Mouse (Mus musculus): ENCODE results near the gene Gmip. TPM values are rescaled to one million over a fixed set of nuclear protein-coding genes. Genes with fewer than 3 reads are reported as not detected.

Gene Gmip
- total RNA-seq, 2 experiments from 2014 or later = 4.9 to 5.5 TPM

- intact Hi-C loops (cut with DNase I) = no loop called here
- no peak for DNase-seq (ENCODE audit: low spot score)
Observed at GRCm38 (mm10) chr8:69801796-69802195, 6.7 kb upstream of the Gmip start.

- no peak for DNase-seq (ENCODE audit: low spot score)
- intact Hi-C loops (cut with DNase I) = no loop called here
Observed at GRCm38 (mm10) chr8:69802216-69802615, 6.3 kb upstream of the Gmip start.

GRCm38 (mm10) chr8:69803366-69803765 lies 5.1 kb upstream of the Gmip start:
- DNase-seq (ENCODE audit: low spot score) = no peak
- intact Hi-C loops (cut with DNase I) = no loop called here

- intact Hi-C loops (cut with DNase I) = no loop called here
Observed at GRCm38 (mm10) chr8:69804537-69804936, 3.9 kb upstream of the Gmip start.

GRCm38 (mm10) chr8:69805086-69805485 lies 3.4 kb upstream of the Gmip start:
- no peak for DNase-seq (ENCODE audit: low spot score)
- intact Hi-C loops (cut with DNase I) = no loop called here

More at GRCm38 (mm10) chr8:69804537-69804936, 3.9 kb upstream of the Gmip start:
- no peak for DNase-seq (ENCODE audit: low spot score)

- DNase-seq (ENCODE audit: low spot score) = no peak
- intact Hi-C loops (cut with DNase I) = no loop called here
Observed at GRCm38 (mm10) chr8:69805491-69805890, 3.0 kb upstream of the Gmip start.

GRCm38 (mm10) chr8:69807236-69807635 lies 1.2 kb upstream of the Gmip start:
- intact Hi-C loops (cut with DNase I) = no loop called here
- DNase-seq (ENCODE audit: low spot score) = no peak

DNA sequence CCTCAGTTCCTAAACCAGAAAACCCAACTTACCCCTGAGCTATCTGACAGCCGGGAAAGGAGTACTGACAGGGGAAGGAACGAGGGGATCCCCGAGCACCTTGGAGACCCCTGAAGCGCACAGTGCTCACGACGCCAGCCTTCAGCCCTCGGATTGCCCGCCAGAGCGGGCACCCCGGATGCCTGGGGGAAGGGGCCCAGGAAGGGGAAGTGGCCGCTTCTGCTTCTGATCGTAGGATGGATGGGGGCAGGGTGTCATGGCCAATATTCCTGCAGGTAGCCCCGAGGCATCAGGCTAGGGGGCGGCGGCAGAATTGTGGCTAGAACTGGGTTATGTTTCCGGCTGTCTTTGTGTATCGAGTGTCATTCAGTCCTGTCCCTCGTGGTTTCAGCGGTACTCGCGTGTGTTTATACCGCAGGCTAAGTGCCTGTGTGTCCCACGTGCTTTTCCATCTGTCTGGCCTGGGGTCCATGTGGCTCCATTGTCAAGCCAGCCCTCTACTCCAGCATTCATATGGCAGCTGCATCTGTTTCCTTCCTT lies 455 bp downstream of the Gmip start:
- intact Hi-C loops (cut with DNase I) = no loop called here
- no peak for DNase-seq (ENCODE audit: low spot score)

DNA sequence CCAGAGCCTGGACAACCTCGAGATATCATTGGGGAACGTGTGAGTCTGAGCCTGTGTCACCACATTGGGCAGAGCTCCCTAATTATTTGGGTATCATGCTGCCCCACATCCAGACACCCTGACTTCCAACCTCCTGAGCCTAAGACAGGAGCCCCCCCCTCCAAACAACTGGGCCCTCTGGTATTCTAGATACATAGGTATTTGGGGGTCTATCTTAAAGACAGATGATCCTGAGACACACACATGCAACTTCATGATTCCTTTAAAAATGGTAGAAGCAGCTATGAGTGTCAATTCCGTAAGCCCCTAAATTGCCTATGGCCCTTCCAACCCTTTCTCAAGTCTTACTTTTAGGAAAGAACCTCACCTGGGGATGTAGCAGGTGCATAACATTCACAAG lies 1.3 kb downstream of the Gmip start:
- DNase-seq (ENCODE audit: low spot score) = no peak
- intact Hi-C loops (cut with DNase I) = no loop called here

DNA sequence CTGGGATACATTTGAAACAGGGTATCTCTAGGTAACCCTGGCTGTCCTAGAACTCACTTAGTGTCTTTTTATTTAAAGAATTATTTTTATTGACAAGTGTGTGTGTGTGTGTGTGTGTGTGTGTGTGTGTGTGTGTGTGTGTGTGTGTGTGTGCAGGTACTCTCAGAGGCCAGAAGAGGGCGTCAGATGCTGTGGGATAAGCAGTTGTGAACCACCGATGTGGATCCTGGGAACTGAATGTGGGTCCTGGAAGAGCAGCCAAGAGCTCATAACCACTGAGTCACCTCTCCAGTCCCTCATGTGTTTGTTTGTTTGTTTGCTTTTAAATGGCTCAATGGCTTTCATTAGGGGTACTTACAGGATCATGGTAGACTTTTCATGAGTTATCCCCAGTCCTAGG lies 6.4 kb downstream of the Gmip start:
- DNase-seq (ENCODE audit: low spot score) = no peak
- intact Hi-C loops (cut with DNase I) = no loop called here

DNA sequence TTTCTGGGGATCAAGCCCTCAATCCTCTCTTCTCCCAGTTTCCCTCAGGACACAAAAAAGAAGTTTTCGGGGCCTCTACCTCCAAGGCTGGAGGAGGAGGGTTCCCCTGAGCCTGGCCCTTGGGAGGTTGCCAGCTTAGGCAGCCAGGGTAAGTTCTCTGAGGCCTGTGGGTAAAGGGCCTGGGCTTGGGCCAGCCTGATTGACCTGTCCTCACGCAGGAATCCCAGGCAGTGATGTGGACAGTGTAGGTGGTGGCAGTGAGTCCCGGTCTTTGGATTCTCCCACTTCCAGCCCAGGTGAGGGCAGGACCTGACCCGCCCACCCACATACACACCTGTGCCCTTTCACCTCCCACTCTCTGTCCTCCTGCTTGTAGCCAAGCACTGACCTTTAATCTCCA lies 6.9 kb downstream of the Gmip start:
- intact Hi-C loops (cut with DNase I) = no loop called here
- DNase-seq (ENCODE audit: low spot score) = no peak

DNA sequence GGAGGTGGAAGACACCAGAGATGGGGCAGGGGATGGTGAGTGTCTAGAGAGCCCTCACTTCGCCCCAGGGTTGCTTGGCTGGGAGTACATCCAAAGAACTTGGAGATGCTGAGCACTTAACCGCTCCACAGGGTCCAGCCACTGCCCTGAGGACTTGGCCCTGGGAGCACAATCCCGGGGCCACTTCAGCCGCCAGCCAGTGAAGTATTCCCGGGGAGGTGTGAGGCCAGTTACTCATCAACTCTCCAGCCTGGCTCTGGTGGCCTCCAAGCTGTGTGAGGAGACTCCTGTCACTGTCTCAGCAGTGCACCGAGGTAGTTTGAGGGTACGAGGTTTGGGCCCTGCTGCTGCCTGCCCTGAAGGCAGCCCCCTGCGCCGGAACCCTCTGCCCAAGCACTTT lies 12.0 kb downstream of the Gmip start:
- DNase-seq (ENCODE audit: low spot score) = no peak
- intact Hi-C loops (cut with DNase I) = no loop called here

DNA sequence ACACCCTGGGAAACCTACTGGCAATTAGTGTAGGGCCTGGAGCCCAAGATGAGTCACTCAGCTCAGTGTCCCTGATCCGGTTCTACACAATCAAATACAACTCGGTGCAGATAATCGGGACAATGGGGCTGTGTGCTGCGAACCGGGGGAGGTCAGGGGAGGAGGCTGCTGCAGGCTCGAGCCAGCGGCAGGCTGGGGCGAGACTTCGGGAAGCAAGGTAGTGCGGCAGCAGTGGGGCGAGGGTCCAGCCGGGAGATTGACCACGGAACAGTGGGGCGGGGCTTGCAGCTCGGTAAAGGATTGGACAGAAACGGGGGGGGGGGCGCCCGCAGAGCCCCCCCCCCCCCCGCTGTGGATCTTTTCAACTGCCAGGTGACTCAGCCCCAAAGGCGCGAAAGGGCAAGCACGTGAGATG lies 13.5 kb downstream of the Gmip start:
- no peak for DNase-seq (ENCODE audit: low spot score)
- intact Hi-C loops (cut with DNase I) = no loop called here

GRCm38 (mm10) chr8:69822386-69823191 lies 14.1 kb downstream of the Gmip start, which contains the start of gene Lpar2:
Lpar2 (plus strand) TSS chr8:69822429.
- DNase-seq (ENCODE audit: low spot score) = no peak
- intact Hi-C loops (cut with DNase I) = no loop called here

DNA sequence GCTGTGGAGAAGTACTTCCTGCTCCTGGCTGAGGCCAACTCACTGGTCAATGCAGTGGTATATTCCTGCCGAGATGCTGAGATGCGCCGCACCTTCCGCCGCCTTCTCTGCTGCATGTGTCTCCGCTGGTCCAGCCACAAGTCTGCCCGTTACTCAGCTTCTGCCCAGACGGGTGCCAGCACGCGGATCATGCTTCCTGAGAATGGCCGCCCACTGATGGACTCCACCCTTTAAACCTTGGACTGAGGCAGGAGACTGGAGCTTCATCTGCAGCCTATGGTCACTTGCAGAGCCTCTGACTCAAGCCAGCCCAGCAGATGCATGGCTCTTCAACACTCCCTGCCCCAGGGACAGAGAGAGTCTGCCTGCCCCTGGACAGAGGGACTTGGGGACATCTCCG lies 17.9 kb downstream of the Gmip start:
- intact Hi-C loops (cut with DNase I) = no loop called here
- no peak for DNase-seq (ENCODE audit: low spot score)

DNA sequence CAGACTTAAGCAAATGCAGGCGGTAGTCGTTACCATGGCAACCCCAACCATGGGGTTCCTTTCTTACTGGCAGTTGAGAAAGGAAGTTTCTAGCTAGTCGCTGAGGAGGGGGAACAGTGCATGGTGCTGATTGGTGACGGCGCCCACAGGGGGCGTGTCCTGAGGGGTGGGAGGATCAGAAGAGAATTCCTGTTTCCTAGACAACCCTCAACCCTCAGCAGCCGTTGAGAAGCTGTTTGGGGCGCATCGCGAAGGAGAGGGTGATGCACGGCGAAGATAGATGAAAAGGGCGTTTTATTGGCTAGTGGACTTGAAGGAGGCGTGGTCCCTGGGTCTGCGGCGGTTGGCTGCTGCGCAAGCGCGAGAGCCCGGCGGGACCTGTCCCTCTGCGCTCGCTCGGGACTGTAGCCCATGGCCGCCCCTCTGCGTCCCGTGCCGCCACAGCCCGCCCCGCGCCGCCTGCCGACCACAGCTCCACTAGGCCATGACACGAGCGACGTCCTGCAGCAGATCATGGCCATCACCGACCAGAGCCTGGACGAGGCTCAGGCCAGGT lies 23.9 kb downstream of the Gmip start, which contains the start of gene Pbx4:
TSS of gene Pbx4 (plus strand) at position 194 of the 556 bp plus-strand sequence.
- intact Hi-C loops (cut with DNase I) = no loop called here
- peak; percentile 71 for DNase-seq (ENCODE audit: low spot score)

DNA sequence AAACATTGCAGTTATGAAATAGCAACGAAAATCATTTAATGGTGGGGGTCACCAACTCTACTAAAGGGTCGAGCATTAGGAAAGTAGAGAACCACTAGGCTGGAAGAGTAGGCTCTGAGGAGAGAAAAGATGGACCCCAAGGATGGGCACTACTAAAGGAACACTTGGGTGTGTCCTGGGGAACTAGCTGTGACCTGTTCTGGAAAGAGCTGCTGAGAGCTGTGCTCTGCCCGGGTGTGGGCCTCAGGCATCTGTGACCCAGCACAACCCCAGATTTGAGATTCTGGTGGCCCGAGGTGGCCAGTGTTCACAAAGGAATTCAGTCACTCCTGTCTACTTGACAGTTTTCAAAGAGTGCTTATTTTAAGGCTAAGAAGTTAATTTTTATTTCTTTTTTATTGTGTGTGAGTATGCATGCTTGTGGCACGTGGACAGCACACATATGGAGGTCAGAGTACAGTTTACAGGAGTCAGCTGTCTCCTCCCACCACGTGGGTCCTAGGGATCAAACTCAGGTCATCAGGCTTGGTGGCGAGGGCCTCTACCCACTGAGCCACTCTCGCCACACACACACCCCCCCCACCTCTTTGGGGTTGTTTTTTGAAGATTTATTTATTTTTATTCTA lies 28.7 kb downstream of the Gmip start:
- DNase-seq (ENCODE audit: low spot score) = no peak
- intact Hi-C loops (cut with DNase I) = no loop called here

DNA sequence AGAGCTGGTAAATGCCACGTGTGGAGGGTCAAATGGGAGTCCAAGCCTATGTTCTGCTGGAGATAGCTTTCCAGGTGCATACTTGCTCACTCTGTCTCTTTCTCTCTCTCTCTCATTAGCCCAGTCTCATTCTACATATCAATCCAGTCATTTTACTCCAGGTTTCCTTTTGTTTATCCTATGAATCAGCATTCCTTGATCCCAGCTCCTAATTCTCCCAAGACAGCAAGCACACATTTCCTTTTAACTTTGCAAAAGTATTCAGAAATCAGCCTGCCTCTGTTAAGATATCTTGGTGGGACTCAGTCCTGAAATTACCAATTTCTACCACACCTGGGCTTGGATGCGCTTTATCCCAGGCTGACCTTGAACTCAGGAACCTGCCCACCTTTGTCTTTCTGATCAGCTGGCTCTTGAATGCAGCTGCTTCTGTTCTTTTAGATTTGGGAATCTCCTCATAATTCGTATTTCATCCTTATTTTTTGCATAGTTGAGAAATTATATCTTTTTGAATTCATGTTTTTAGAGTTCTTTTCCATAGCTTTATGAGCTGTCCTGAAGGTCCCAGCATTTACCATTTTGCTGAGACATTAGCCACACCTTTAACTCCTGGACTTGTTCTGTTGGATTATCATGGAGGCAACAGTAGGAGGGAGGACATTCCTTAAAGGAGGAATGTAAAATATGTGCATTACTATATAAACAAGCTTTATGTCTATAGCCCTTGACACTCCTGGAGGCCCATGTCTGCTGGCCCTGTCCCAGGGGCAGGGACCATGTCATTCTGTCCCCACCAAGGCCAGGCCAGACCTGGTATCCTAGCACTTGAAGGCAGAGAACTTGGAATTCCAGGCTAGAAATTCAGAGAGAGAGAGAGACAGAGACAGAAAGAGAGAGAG lies 38.9 kb downstream of the Gmip start:
- intact Hi-C loops (cut with DNase I) = no loop called here
- no peak for DNase-seq (ENCODE audit: low spot score)

- intact Hi-C loops (cut with DNase I) = no loop called here
- DNase-seq (ENCODE audit: low spot score) = peak; percentile 32
Observed at GRCm38 (mm10) chr8:69848951-69849350, 40.5 kb downstream of the Gmip start.

DNA sequence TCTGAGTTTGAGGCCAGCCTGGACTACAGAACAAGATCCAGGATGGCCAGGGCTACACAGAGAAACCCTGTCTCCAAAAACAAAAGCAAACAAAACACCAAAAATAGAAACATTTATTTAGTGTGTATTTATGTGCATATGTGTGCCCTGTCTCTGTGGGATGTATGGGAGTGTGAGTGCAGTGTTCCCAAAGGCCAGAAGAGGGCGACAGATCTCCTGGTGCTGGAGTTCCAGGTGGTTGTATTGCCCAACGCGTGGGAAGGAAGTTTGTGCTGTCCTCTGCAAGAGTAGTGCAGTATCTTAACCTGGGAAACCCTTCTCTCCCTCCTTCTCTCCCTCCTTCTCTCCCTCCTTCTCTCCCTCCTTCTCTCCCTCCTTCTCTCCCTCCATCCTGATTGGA lies 41.4 kb downstream of the Gmip start:
- no peak for DNase-seq (ENCODE audit: low spot score)
- intact Hi-C loops (cut with DNase I) = no loop called here
